Mouse (Mus musculus): Measurements from ENCODE around the gene Camk2g. TPM values are rescaled to one million over a fixed set of nuclear protein-coding genes. Genes with fewer than 3 reads are reported as not detected.
A peak's percentile ranks its signal among the peaks of the same experiment; 100 is the strongest.

Gene Camk2g
- polyA plus RNA-seq, 1 experiment from 2014 or later = 183 TPM

- Histone ChIP-seq H3K4me3 (no peak overlapping the region), H3K27ac (replicated peaks) (peak overlapping the region; percentile 53), H3K9ac (no peak overlapping the region), H3K4me1 (replicated peaks) (peaks cover 15% of the 10 kb centered on the region), H3K4me2 (no peak overlapping the region), H3K36me3 (peaks cover 25% of the 10 kb centered on the region), H3K27me3 (no peaks in the 10 kb centered on the region), H3K9me3 (no peaks in the 10 kb centered on the region)
- peak; percentile 80 for ATAC-seq (ENCODE audit: low FRiP score, low read depth)
- 80% methylated on average over 8 of the region's 8 CpGs for WGBS
These were observed 15.4 kb downstream of the Camk2g start for GRCm38 (mm10) chr14:20778496-20778895.

DNA sequence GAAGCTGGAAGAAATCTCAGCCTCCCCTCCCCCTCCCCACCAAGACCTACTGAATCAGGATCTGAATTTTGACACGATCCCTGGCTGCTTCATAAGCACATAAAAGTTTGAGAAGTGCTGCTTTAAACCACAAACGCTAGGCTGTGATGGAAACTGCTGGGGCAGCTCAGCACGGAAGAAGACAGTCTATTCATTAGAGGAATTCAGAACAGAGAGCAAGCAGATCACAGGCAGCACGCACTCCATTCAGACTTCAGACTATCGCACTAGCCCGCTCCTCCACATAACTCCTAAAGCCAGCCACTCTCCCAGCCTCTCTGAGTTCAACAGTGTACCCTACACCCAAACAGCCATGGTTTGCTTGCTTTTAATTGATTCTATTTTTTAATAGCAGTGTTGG lies 18.2 kb downstream of the Camk2g start:
- Histone ChIP-seq H3K9ac (no peak overlapping the region), H3K27me3 (no peaks in the 10 kb centered on the region), H3K4me1 (replicated peaks) (peaks cover 18% of the 10 kb centered on the region), H3K4me2 (no peak overlapping the region), H3K9me3 (no peaks in the 10 kb centered on the region), H3K4me3 (no peak overlapping the region), H3K27ac (replicated peaks) (no peak overlapping the region), H3K36me3 (peaks cover 15% of the 10 kb centered on the region; the same call in 1 of the 2 replicates)
- ATAC-seq (ENCODE audit: low FRiP score, low read depth) = no peak
- 15% methylated on average over 6 of the region's 6 CpGs for WGBS

DNA sequence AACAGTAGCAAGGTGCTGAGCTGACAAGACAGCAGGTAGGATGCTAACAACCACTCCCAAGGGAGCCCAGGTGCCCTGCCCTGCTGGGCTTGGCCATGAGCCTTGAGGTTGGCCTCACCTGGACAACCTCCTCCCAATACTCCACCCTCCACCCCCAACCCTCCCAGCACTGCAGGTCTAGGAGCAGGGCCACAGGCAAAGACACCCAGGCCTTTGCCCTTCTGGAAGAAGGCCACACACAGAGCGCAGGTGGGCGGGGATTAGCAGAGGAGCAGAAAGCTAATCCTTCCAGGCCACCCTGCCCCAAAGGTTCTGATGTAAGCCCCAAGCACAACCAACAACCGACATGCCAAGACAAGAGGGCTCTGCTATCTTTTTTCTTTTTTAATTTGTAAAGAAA lies 20.5 kb downstream of the Camk2g start:
- no peak overlapping the region for H3K4me2 ChIP-seq
- H3K36me3 ChIP-seq = peaks cover 24% of the 10 kb centered on the region
- H3K4me3 ChIP-seq = no peak overlapping the region
- H3K27ac ChIP-seq (replicated peaks) = no peak overlapping the region
- H3K27me3 ChIP-seq = no peaks in the 10 kb centered on the region
- ATAC-seq (ENCODE audit: low FRiP score, low read depth) = no peak
- H3K9ac ChIP-seq = no peak overlapping the region
- 63% methylated on average over 3 of the region's 3 CpGs for WGBS
- no peaks in the 10 kb centered on the region for H3K9me3 ChIP-seq
- H3K4me1 ChIP-seq (replicated peaks) = peaks cover 18% of the 10 kb centered on the region

DNA sequence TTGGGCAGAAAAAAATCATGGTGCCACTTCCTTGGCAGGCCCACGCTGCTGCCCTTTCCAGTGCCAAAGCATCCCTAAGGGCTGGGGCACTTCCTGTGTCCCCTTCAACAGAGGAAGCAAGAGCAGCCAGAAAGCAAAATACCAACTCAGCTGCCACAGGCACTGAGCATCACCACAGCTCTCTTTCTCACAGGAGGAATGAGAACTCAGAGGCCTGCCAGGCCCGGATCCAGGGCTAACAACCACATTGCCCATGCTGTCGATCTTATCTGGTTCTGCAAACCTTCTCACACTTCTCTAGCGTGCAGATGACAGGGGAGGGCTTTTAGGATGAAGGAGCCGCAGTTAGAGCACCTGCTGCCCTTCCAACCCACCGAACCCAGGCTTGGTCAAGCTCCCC lies 21.1 kb downstream of the Camk2g start:
- no peak for ATAC-seq (ENCODE audit: low FRiP score, low read depth)
- 80% methylated on average over 6 of the region's 6 CpGs for WGBS

DNA sequence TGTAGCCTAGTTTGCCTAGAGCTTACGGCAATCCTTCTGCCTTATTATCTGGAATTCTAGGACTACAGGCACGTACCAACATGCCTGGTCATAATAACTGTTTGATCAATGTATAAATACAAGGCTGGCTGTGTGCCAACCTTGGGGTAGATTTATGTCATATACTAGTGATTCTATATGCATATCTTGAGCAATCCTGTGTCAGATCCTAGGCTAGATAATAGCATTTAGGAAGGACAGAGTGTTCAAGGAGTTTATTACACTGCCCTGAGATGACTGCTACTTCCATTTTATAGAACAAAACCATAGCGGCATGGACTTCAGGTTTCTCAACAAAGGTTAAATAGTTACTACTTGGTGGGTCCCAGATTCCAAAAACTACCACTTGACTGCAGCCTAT lies 21.9 kb downstream of the Camk2g start:
- no peak overlapping the region for H3K9ac ChIP-seq
- H3K36me3 ChIP-seq = peaks cover 23% of the 10 kb centered on the region
- no peaks in the 10 kb centered on the region for H3K27me3 ChIP-seq
- no peak overlapping the region for H3K4me3 ChIP-seq
- H3K4me1 ChIP-seq (replicated peaks) = peaks cover 18% of the 10 kb centered on the region
- H3K9me3 ChIP-seq = no peaks in the 10 kb centered on the region
- H3K4me2 ChIP-seq = no peak overlapping the region
- WGBS = 90% methylated on average over 3 of the region's 3 CpGs
- no peak overlapping the region for H3K27ac ChIP-seq (replicated peaks)
- ATAC-seq (ENCODE audit: low FRiP score, low read depth) = no peak

More for the DNA sequence above, 21.1 kb downstream of the Camk2g start:
- H3K36me3 ChIP-seq = peaks cover 29% of the 10 kb centered on the region
- no peaks in the 10 kb centered on the region for H3K9me3 ChIP-seq
- no peak overlapping the region for H3K9ac ChIP-seq
- H3K27ac ChIP-seq (replicated peaks) = no peak overlapping the region
- H3K4me2 ChIP-seq = no peak overlapping the region
- H3K4me3 ChIP-seq = no peak overlapping the region
- peaks cover 18% of the 10 kb centered on the region for H3K4me1 ChIP-seq (replicated peaks)
- H3K27me3 ChIP-seq = no peaks in the 10 kb centered on the region

GRCm38 (mm10) chr14:20768581-20768980 lies 25.3 kb downstream of the Camk2g start:
- no peak overlapping the region for H3K4me2 ChIP-seq
- 75% methylated on average over 5 of the region's 5 CpGs for WGBS
- H3K4me1 ChIP-seq (replicated peaks) = peaks cover 4% of the 10 kb centered on the region
- no peak overlapping the region for H3K27ac ChIP-seq (replicated peaks)
- H3K4me3 ChIP-seq = no peak overlapping the region
- no peak overlapping the region for H3K9ac ChIP-seq
- no peak for ATAC-seq (ENCODE audit: low FRiP score, low read depth)
- H3K27me3 ChIP-seq = no peaks in the 10 kb centered on the region
- peaks cover 41% of the 10 kb centered on the region for H3K36me3 ChIP-seq
- H3K9me3 ChIP-seq = no peaks in the 10 kb centered on the region

DNA sequence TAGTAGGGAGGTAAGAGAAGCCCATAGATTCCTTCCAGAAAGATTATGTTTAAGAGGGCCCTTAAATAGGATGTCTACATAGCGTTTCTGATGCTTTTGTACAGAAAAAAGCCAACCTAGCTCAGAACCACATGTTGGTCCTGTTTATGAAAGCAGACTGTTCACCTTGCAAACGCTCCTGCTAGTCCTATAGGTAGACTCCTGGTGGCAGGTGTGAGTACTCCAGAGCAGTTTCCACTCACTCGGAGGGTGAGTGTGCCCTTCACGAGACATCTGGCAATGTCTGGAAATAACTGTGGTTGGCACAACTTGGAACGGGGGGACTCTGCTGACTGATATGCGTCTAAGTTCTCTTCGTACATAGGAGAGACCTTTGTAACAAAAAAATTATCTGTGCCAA lies 26.0 kb downstream of the Camk2g start:
- no peaks in the 10 kb centered on the region for H3K9me3 ChIP-seq
- H3K4me3 ChIP-seq = no peak overlapping the region
- no peak overlapping the region for H3K4me2 ChIP-seq
- peaks cover 45% of the 10 kb centered on the region for H3K36me3 ChIP-seq
- no peak for ATAC-seq (ENCODE audit: low FRiP score, low read depth)
- 95% methylated on average over 7 of the region's 7 CpGs for WGBS
- H3K27me3 ChIP-seq = no peaks in the 10 kb centered on the region
- H3K9ac ChIP-seq = no peak overlapping the region
- H3K27ac ChIP-seq (replicated peaks) = no peak overlapping the region
- no peaks in the 10 kb centered on the region for H3K4me1 ChIP-seq (replicated peaks)

- no peak overlapping the region for H3K4me3 ChIP-seq
- H3K36me3 ChIP-seq = peaks cover 47% of the 10 kb centered on the region
- H3K27ac ChIP-seq (replicated peaks) = 0 out of 2 replicates have a peak overlapping the region, but pooled peaks have one; percentile 10
- H3K4me1 ChIP-seq (replicated peaks) = no peaks in the 10 kb centered on the region
- no peaks in the 10 kb centered on the region for H3K27me3 ChIP-seq
- peak; percentile 78 for ATAC-seq (ENCODE audit: low FRiP score, low read depth)
- no peaks in the 10 kb centered on the region for H3K9me3 ChIP-seq
- H3K4me2 ChIP-seq = no peak overlapping the region
- no peak overlapping the region for H3K9ac ChIP-seq
- WGBS = 34% methylated on average over 12 of the region's 12 CpGs
These were observed 28.1 kb downstream of the Camk2g start for GRCm38 (mm10) chr14:20765642-20766258.

DNA sequence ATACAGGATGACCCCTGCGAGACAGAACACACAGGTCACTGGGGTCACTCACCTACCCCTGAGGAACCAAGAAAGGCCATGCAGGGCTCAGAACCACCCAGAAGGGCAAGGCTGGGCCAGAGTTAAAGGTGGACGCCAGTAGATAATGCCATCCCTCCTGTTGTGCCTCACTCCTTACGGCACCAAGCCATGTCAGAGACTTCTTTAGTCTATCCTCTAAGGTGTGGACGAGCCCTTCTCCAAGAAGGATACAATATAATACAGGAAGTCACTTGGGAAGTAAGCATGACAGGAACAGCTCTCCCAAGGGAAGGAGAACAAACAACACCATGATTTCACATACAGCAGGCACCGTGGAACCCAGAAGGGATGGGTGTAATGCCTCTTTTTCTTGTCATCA lies 28.9 kb downstream of the Camk2g start:
- Histone ChIP-seq H3K4me2 (no peak overlapping the region), H3K36me3 (peaks cover 51% of the 10 kb centered on the region), H3K4me3 (no peak overlapping the region), H3K9me3 (no peaks in the 10 kb centered on the region), H3K27me3 (no peaks in the 10 kb centered on the region), H3K9ac (no peak overlapping the region), H3K4me1 (replicated peaks) (no peaks in the 10 kb centered on the region), H3K27ac (replicated peaks) (no peak overlapping the region)
- WGBS = 90% methylated on average over 5 of the region's 5 CpGs
- no peak for ATAC-seq (ENCODE audit: low FRiP score, low read depth)

GRCm38 (mm10) chr14:20758768-20759435 lies 35.0 kb downstream of the Camk2g start:
- WGBS = 84% methylated on average over 8 of the region's 8 CpGs
- Histone ChIP-seq H3K36me3 (peaks cover 71% of the 10 kb centered on the region), H3K9ac (no peak overlapping the region), H3K9me3 (no peaks in the 10 kb centered on the region), H3K27me3 (no peaks in the 10 kb centered on the region), H3K4me3 (no peak overlapping the region), H3K4me1 (replicated peaks) (no peaks in the 10 kb centered on the region), H3K4me2 (no peak overlapping the region), H3K27ac (replicated peaks) (no peak overlapping the region)
- no peak for ATAC-seq (ENCODE audit: low FRiP score, low read depth)

DNA sequence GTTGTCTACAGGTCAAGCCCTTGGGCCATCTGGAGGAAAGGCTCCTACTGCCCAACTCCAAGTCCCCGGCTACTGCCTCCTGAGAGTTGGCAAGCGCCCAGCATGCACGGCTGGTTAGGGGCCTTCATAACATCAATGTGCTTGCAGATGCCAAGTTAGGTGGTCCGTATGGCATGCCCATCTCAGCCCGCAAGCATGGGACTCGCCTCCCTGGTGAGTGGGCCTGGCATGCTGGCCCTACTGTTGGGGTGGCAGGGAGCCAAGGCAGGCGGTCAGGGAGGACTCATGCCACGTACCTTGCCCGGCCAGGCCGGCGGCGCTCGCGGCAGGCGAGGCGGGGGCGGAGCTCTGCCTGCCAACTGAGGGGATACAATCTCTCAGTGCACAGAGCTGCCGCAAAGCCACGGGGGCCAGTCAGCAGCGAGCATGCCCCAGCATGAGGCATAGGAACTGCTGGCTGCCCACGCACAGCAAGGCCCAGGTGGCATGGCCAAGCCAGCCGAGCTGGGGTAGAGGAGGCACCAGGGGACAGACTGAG lies 36.4 kb downstream of the Camk2g start:
- WGBS = 86% methylated on average over 22 of the region's 22 CpGs

DNA sequence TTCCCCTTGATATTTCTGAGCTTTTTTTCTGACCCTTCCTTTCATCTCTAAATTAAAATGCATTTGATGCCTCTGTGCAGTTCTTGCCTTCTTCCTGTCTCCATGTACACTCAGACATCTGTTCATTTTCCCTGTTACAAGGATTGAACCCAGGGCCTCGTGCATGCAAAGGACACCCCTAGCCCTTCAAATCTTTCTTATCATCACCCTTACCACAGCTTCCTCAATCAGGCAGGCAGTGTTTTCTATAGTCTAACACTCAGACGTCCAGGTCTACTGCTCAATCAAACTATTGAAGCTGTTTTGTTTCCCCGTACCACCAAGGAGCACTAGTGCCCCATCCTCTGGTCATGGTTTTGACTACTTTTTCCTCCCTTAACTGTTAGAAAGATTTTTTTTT lies 40.1 kb downstream of the Camk2g start:
- Histone ChIP-seq H3K4me2 (no peak overlapping the region), H3K9ac (no peak overlapping the region), H3K4me3 (no peak overlapping the region), H3K27me3 (no peaks in the 10 kb centered on the region), H3K36me3 (peaks cover 47% of the 10 kb centered on the region), H3K27ac (replicated peaks) (no peak overlapping the region), H3K4me1 (replicated peaks) (no peaks in the 10 kb centered on the region), H3K9me3 (no peaks in the 10 kb centered on the region)
- no peak for ATAC-seq (ENCODE audit: low FRiP score, low read depth)
- 90% methylated on average over 3 of the region's 3 CpGs for WGBS

More for the DNA sequence above, 36.4 kb downstream of the Camk2g start:
- no peaks in the 10 kb centered on the region for H3K9me3 ChIP-seq
- H3K4me2 ChIP-seq = no peak overlapping the region
- H3K36me3 ChIP-seq = peaks cover 67% of the 10 kb centered on the region
- no peak overlapping the region for H3K9ac ChIP-seq
- no peak for ATAC-seq (ENCODE audit: low FRiP score, low read depth)
- H3K4me3 ChIP-seq = no peak overlapping the region
- no peaks in the 10 kb centered on the region for H3K27me3 ChIP-seq
- H3K27ac ChIP-seq (replicated peaks) = no peak overlapping the region
- H3K4me1 ChIP-seq (replicated peaks) = no peaks in the 10 kb centered on the region
